Mouse (Mus musculus): ENCODE measurements around the gene Rarb.

- TF ChIP-seq CTCF (IDR thresholded peaks at IDR 0.05; ENCODE audit: low read depth) (no peak), EP300 (IDR thresholded peaks at IDR 0.05; ENCODE audit: low read depth) (no peak)
Observed at GRCm38 (mm10) chr14:16840951-16841596, 22.1 kb upstream of the Rarb start.
